In the genomic region with DNA sequence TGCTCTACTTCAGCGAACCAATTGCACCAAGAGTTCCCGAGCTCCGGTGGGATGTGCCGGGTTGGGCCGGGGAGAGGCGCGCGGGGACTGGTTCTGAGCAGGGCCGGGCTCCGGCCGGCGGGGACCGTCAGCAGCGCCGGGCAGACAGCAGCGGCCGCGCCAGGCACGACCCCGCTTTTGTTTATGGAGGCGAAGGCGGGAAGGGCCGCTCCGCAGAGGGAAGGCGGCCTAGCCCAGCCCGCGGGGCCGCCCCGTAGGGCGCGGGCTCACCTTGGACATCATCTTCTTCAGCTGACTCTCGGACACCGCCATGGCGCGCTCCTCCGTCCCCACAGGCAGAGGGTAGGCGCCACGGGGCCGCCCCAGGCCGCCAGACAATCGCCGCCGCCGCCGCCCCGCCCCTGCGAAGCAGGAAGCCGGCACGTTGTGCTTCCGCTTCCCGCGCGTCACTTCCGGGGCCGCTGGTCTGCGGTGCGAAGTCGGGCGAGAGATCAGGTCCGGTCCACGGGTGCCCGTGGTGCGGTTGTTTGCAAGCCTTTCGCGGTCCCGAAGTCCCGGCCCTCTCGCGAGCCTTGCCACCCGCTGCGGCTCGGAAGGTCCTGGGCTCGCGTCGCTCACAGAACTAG, we compare ENCODE assay signal across 8 mouse cellular contexts. TPM values are rescaled to one million over a fixed set of nuclear protein-coding genes. Genes with fewer than 3 reads are reported as not detected.
A peak's percentile ranks its signal among the peaks of the same experiment; 100 is the strongest.
DNase-seq lines count a peak whose midpoint lies in the region; ATAC-seq lines count a peak whose summit lies in the region.

A gene (minus strand): TSS at position 419 of the 626 bp plus-strand sequence.

- H3K4me3 ChIP-seq in hindbrain, embryonic 12.5 days, result peak within 1 kb of the TSS; percentile 91

- H3K36me3 ChIP-seq in hindbrain, embryonic 12.5 days, result peaks cover 4% of the 10 kb centered on the region

- H3K9me3 ChIP-seq in hindbrain, embryonic 12.5 days (replicated peaks), result no peaks in the 10 kb centered on the region

- peak within 1 kb of the TSS; percentile 97 for H3K9ac ChIP-seq in hindbrain, embryonic 12.5 days

- DNase-seq in Muller cell, postnatal 12 days (ENCODE audit: inconsistent ontology term), result peak; percentile 94
- DNase-seq in cerebellum, adult 9-11 months, result peak; percentile 90
- DNase-seq in frontal cortex, postnatal 10 days (ENCODE audit: low spot score in 2 of 2), result peak; percentile 78 to 91
- DNase-seq in layer of hippocampus, postnatal 14 days (ENCODE audit: low spot score in 2 of 2), result peak; percentile 90 to 91
- peak; percentile 95 for DNase-seq in lung, postnatal 14 days
- peak; percentile 74 for DNase-seq in retina, adult 2 months (ENCODE audit: low read depth, low spot score)
- DNase-seq in thymus, postnatal 36 days, result peak; percentile 89

- H3K27ac ChIP-seq in hindbrain, embryonic 12.5 days, result peak within 1 kb of the TSS; percentile 97

- no peaks in the 10 kb centered on the region for H3K27me3 ChIP-seq in hindbrain, embryonic 12.5 days

- under 1% methylated on average over 75 of the region's 75 CpGs for WGBS in hindbrain, embryonic 12.5 days

- H3K4me2 ChIP-seq in hindbrain, embryonic 12.5 days (replicated peaks), result peak within 1 kb of the TSS; percentile 70

- peaks cover 26% of the 10 kb centered on the region for H3K4me1 ChIP-seq in hindbrain, embryonic 12.5 days

- peak; percentile 95 for ATAC-seq in hindbrain, embryonic 12.5 days (ENCODE audit: low FRiP score)

RNA-seq across cellular contexts. Expression of the gene that starts here (rescaled TPM):
- polyA plus RNA-seq in hindbrain, embryonic 12.5 days (2016; fragmentation: Nextera tagmentation; extraction: Ambion mirVana), result 310 and 346 TPM in 2 replicates
- total RNA-seq in layer of hippocampus, postnatal 14 days (2021), result 10 to 100 TPM; 71.9 to 80.3 TPM

Comparison
In these comparisons a context has a peak if more than half of its experiments do, and no peak if none do; other contexts are left out.
1. Peak in every context shown above with its lines: DNase-seq, ATAC-seq, H3K4me3 ChIP-seq and H3K27ac ChIP-seq.